Mouse (Mus musculus): ENCODE measurements at regions not wholly inside any gene's neighbourhood (a gene's known extent, or its start where the extent isn't known, plus 50 kb on each side); places are given as distances from the start of the nearest gene placed in this dataset.
"Not testable (repeated sequence)": the region's sequence is repeated elsewhere in the genome, so short reads cannot be mapped to it uniquely, and the experiment has no call there.

GRCm38 (mm10) chr1:165018692-165019309 lies 83.5 kb upstream of the Xcl1 start:
- peak in 1 of 2 experiments; percentile 29 for DNase-seq
- intact Hi-C loops (cut with DNase I) = no loop called here

- no peak for DNase-seq
- intact Hi-C loops (cut with DNase I) = no loop called here
Measured at GRCm38 (mm10) chr1:165018236-165018635, 82.9 kb upstream of the Xcl1 start.

GRCm38 (mm10) chr1:165017793-165018192 lies 82.5 kb upstream of the Xcl1 start:
- DNase-seq = no peak
- intact Hi-C loops (cut with DNase I) = no loop called here

- DNase-seq = no peak
- intact Hi-C loops (cut with DNase I) = no loop called here
Measured at GRCm38 (mm10) chr1:165014328-165014727, 79.0 kb upstream of the Xcl1 start.

GRCm38 (mm10) chr1:165013428-165013827 lies 78.1 kb upstream of the Xcl1 start:
- intact Hi-C loops (cut with DNase I) = no loop called here
- no peak for DNase-seq

- intact Hi-C loops (cut with DNase I) = no loop called here
- peak; percentile 19 to 38 for DNase-seq
Measured at GRCm38 (mm10) chr1:165012376-165012775, 77.0 kb upstream of the Xcl1 start.

GRCm38 (mm10) chr1:164999515-164999914 lies 64.2 kb upstream of the Xcl1 start:
- intact Hi-C loops (cut with DNase I) = no loop called here

GRCm38 (mm10) chr1:164998621-164999020 lies 63.3 kb upstream of the Xcl1 start:
- intact Hi-C loops (cut with DNase I) = no loop called here
- peak in 1 of 2 experiments; percentile 11 for DNase-seq

More at GRCm38 (mm10) chr1:164999515-164999914, 64.2 kb upstream of the Xcl1 start:
- DNase-seq = peak; percentile 24 to 41

GRCm38 (mm10) chr1:164997660-164998059 lies 62.3 kb upstream of the Xcl1 start:
- intact Hi-C loops (cut with DNase I) = no loop called here
- peak; percentile 48 for DNase-seq

GRCm38 (mm10) chr1:164994247-164994660 lies 58.9 kb upstream of the Xcl1 start:
- intact Hi-C loops (cut with DNase I) = no loop called here
- DNase-seq = peak; percentile 37 to 53

- intact Hi-C loops (cut with DNase I) = not testable (repeated sequence)
- peak; percentile 24 to 31 for DNase-seq
Measured at GRCm38 (mm10) chr1:164993175-164993875, 58.0 kb upstream of the Xcl1 start.

- intact Hi-C loops (cut with DNase I) = loop anchor here (5.0 kb wide), 1 partner anchor 123 kb away; no protein-coding TSS in a partner anchor
- peak; percentile 30 to 31 for DNase-seq
Measured at GRCm38 (mm10) chr1:164988982-164989381, 53.7 kb upstream of the Xcl1 start.

- intact Hi-C loops (cut with DNase I) = loop anchor here (5.0 kb wide), 1 partner anchor 124 kb away; no protein-coding TSS in a partner anchor
- DNase-seq = no peak
Measured at GRCm38 (mm10) chr1:164988191-164988590, 52.9 kb upstream of the Xcl1 start.

- DNase-seq = not testable (repeated sequence)
Measured at GRCm38 (mm10) chr1:164985521-164985920, 50.2 kb upstream of the Xcl1 start.

More at GRCm38 (mm10) chr1:164985521-164985920, 50.2 kb upstream of the Xcl1 start:
- intact Hi-C loops (cut with DNase I) = loop anchor here (5.0 kb wide), 1 partner anchor 127 kb away; no protein-coding TSS in a partner anchor

Small RNA genes lying in the stretch of these regions (microRNA-seq; reads per million reads assigned to microRNA genes)
- 0 reads per million in 2 experiments for gene Gm26042
